Mouse (Mus musculus): ENCODE measurements at regions not wholly inside any gene's neighbourhood (a gene's known extent, or its start where the extent isn't known, plus 50 kb on each side); places are given as distances from the start of the nearest gene placed in this dataset.

GRCm38 (mm10) chr3:132237344-132237743, 152.3 kb downstream of the Dkk2 start:
- no peaks in the 10 kb centered on the region for H3K36me3 ChIP-seq (ENCODE audit: control insufficient read depth, insufficient read depth, low read length)
- DNase-seq (ENCODE audit: low spot score): no peak
- no peak overlapping the region for H3K9ac ChIP-seq (ENCODE audit: low read length)
- no peak overlapping the region for H3K4me2 ChIP-seq (replicated peaks; ENCODE audit: low read depth)
- H3K27me3 ChIP-seq (ENCODE audit: control insufficient read depth, insufficient read depth, low read length): no peaks in the 10 kb centered on the region
- TF ChIP-seq EP300 (optimal IDR thresholded peaks at IDR 0.05): no peak
- TF ChIP-seq CTCF (IDR thresholded peaks at IDR 0.05; ENCODE audit: low read depth): no peak
- no peak for ATAC-seq (ENCODE audit: low FRiP score, low TSS enrichment)
- H3K9me3 ChIP-seq (ENCODE audit: control insufficient read depth, low read length): no peaks in the 10 kb centered on the region
- H3K4me3 ChIP-seq (ENCODE audit: low read depth, low read length): no peak overlapping the region
- H3K27ac ChIP-seq (replicated peaks): no peak overlapping the region
- WGBS: 70% methylated on average over 3 of the region's 3 CpGs
- no peaks in the 10 kb centered on the region for H3K4me1 ChIP-seq (replicated peaks; ENCODE audit: control insufficient read depth, insufficient read depth)

GRCm38 (mm10) chr3:132257834-132258233, 172.7 kb downstream of the Dkk2 start:
- Histone ChIP-seq H3K4me1 (replicated peaks; ENCODE audit: control insufficient read depth, insufficient read depth) (no peaks in the 10 kb centered on the region), H3K9ac (ENCODE audit: low read length) (no peak overlapping the region), H3K36me3 (ENCODE audit: control insufficient read depth, insufficient read depth, low read length) (no peaks in the 10 kb centered on the region), H3K4me3 (ENCODE audit: low read depth, low read length) (no peak overlapping the region), H3K9me3 (ENCODE audit: control insufficient read depth, low read length) (no peaks in the 10 kb centered on the region), H3K27ac (replicated peaks) (no peak overlapping the region), H3K27me3 (ENCODE audit: control insufficient read depth, insufficient read depth, low read length) (no peaks in the 10 kb centered on the region), H3K4me2 (replicated peaks; ENCODE audit: low read depth) (no peak overlapping the region)
- 88% methylated on average over 1 of the region's 1 CpGs for WGBS
- no peak for DNase-seq (ENCODE audit: low spot score)
- no peak for ATAC-seq (ENCODE audit: low FRiP score, low TSS enrichment)
- TF ChIP-seq EP300 (optimal IDR thresholded peaks at IDR 0.05) (no peak), CTCF (IDR thresholded peaks at IDR 0.05; ENCODE audit: low read depth) (no peak)

DNA sequence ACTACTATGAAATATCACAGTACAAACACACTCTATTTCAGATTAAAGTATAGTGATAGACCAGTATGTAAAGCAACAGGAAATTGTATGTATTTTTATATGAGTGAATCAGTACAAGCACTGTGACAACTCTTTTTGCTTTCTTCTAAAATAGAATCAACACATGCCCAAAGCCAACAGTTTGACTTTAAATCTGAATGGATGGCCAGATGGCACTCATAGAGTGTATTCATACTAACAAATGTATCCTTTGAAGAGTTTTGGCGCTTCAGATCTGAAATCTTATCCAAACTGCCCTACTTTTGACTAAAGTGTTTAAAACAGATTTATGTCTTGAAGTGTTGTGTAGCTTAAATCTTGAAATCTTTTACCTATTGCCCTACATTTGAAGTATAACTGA, 184.5 kb downstream of the Dkk2 start:
- Histone ChIP-seq H3K4me2 (replicated peaks; ENCODE audit: low read depth) (no peak overlapping the region), H3K9me3 (ENCODE audit: control insufficient read depth, low read length) (no peaks in the 10 kb centered on the region), H3K27me3 (ENCODE audit: control insufficient read depth, insufficient read depth, low read length) (no peaks in the 10 kb centered on the region), H3K9ac (ENCODE audit: low read length) (no peak overlapping the region), H3K36me3 (ENCODE audit: control insufficient read depth, insufficient read depth, low read length) (no peaks in the 10 kb centered on the region), H3K4me1 (replicated peaks; ENCODE audit: control insufficient read depth, insufficient read depth) (no peaks in the 10 kb centered on the region), H3K4me3 (ENCODE audit: low read depth, low read length) (no peak overlapping the region), H3K27ac (replicated peaks) (no peak overlapping the region)
- ATAC-seq (ENCODE audit: low FRiP score, low TSS enrichment) (no peak), DNase-seq (ENCODE audit: low spot score) (no peak)
- TF ChIP-seq EP300 (optimal IDR thresholded peaks at IDR 0.05) (no peak), CTCF (IDR thresholded peaks at IDR 0.05; ENCODE audit: low read depth) (no peak)
- 49% methylated on average over 1 of the region's 1 CpGs for WGBS

- TF ChIP-seq EP300 (optimal IDR thresholded peaks at IDR 0.05) (no peak), CTCF (IDR thresholded peaks at IDR 0.05; ENCODE audit: low read depth) (no peak)
- Histone ChIP-seq H3K36me3 (ENCODE audit: control insufficient read depth, insufficient read depth, low read length) (no peaks in the 10 kb centered on the region), H3K9ac (ENCODE audit: low read length) (no peak overlapping the region), H3K4me2 (replicated peaks; ENCODE audit: low read depth) (no peak overlapping the region), H3K27me3 (ENCODE audit: control insufficient read depth, insufficient read depth, low read length) (no peaks in the 10 kb centered on the region), H3K4me1 (replicated peaks; ENCODE audit: control insufficient read depth, insufficient read depth) (no peaks in the 10 kb centered on the region), H3K9me3 (ENCODE audit: control insufficient read depth, low read length) (no peaks in the 10 kb centered on the region), H3K4me3 (ENCODE audit: low read depth, low read length) (no peak overlapping the region), H3K27ac (replicated peaks) (no peak overlapping the region)
- no peak for DNase-seq (ENCODE audit: low spot score)
- no peak for ATAC-seq (ENCODE audit: low FRiP score, low TSS enrichment)
- WGBS: 81% methylated on average over 10 of the region's 10 CpGs
Observed at GRCm38 (mm10) chr3:132274786-132275185, 189.7 kb downstream of the Dkk2 start.

- H3K9ac ChIP-seq (ENCODE audit: low read length): no peak overlapping the region
Observed at GRCm38 (mm10) chr3:132277771-132278170, 192.7 kb downstream of the Dkk2 start.

GRCm38 (mm10) chr3:132287714-132288113, 202.6 kb downstream of the Dkk2 start:
- no peak for TF ChIP-seq CTCF (IDR thresholded peaks at IDR 0.05; ENCODE audit: low read depth)
- TF ChIP-seq EP300 (optimal IDR thresholded peaks at IDR 0.05): no peak
- Histone ChIP-seq H3K4me3 (ENCODE audit: low read depth, low read length) (no peak overlapping the region), H3K9me3 (ENCODE audit: control insufficient read depth, low read length) (no peaks in the 10 kb centered on the region), H3K9ac (ENCODE audit: low read length) (no peak overlapping the region), H3K27me3 (ENCODE audit: control insufficient read depth, insufficient read depth, low read length) (no peaks in the 10 kb centered on the region), H3K27ac (replicated peaks) (no peak overlapping the region), H3K4me1 (replicated peaks; ENCODE audit: control insufficient read depth, insufficient read depth) (no peaks in the 10 kb centered on the region), H3K36me3 (ENCODE audit: control insufficient read depth, insufficient read depth, low read length) (no peaks in the 10 kb centered on the region), H3K4me2 (replicated peaks; ENCODE audit: low read depth) (no peak overlapping the region)
- 59% methylated on average over 3 of the region's 3 CpGs for WGBS
- ATAC-seq (ENCODE audit: low FRiP score, low TSS enrichment): no peak
- DNase-seq (ENCODE audit: low spot score): no peak

More at GRCm38 (mm10) chr3:132277771-132278170, 192.7 kb downstream of the Dkk2 start:
- Histone ChIP-seq H3K36me3 (ENCODE audit: control insufficient read depth, insufficient read depth, low read length) (no peaks in the 10 kb centered on the region), H3K4me2 (replicated peaks; ENCODE audit: low read depth) (no peak overlapping the region), H3K9me3 (ENCODE audit: control insufficient read depth, low read length) (no peaks in the 10 kb centered on the region), H3K4me1 (replicated peaks; ENCODE audit: control insufficient read depth, insufficient read depth) (no peaks in the 10 kb centered on the region), H3K27me3 (ENCODE audit: control insufficient read depth, insufficient read depth, low read length) (no peaks in the 10 kb centered on the region), H3K4me3 (ENCODE audit: low read depth, low read length) (no peak overlapping the region), H3K27ac (replicated peaks) (no peak overlapping the region)
- ATAC-seq (ENCODE audit: low FRiP score, low TSS enrichment) (no peak), DNase-seq (ENCODE audit: low spot score) (no peak)
- 43% methylated on average over 1 of the region's 1 CpGs for WGBS
- TF ChIP-seq CTCF (IDR thresholded peaks at IDR 0.05; ENCODE audit: low read depth) (no peak), EP300 (optimal IDR thresholded peaks at IDR 0.05) (no peak)

All from stomach, postnatal 0 days (tissue).